In genomic region chr11:59192059-59192386, GRCm38 (mm10) we compare ENCODE assay signal across 8 mouse cellular contexts. TPM values are rescaled to one million over a fixed set of nuclear protein-coding genes. Genes with fewer than 3 reads are reported as not detected.
DNase-seq lines count a peak whose midpoint lies in the region; ATAC-seq and TF ChIP-seq lines count a peak whose summit lies in the region.

TSS of gene Guk1 (minus strand) at chr11:59192212.

- H3K4me1 ChIP-seq in cerebellum, adult 2 months (ENCODE audit: control insufficient read depth, insufficient read depth, low read length): peaks cover 15% of the 10 kb centered on the region
- H3K4me1 ChIP-seq in E14TG2a.4 (replicated peaks; ENCODE audit: low read depth, low read length): peaks cover 46% of the 10 kb centered on the region
- H3K4me1 ChIP-seq in forebrain, embryonic 11.5 days (replicated peaks; ENCODE audit: control insufficient read depth, insufficient read depth, low read length): no peaks in the 10 kb centered on the region; the same call in 1 of the 2 replicates
- peaks cover 3% of the 10 kb centered on the region for H3K4me1 ChIP-seq in liver, embryonic 11.5 days (replicated peaks; ENCODE audit: control insufficient read depth, insufficient read depth, low read length)
- H3K4me1 ChIP-seq in stomach, embryonic 16.5 days (ENCODE audit: control insufficient read depth, insufficient read depth, low read length): 0 out of 2 replicates have a peak, but pooled peaks cover 5% of the 10 kb centered on the region

- DNase-seq in cerebellum, adult 2 months: no peak
- DNase-seq in cerebellum, postnatal 4 days (ENCODE audit: low spot score in 2 of 2): no peak
- DNase-seq in forebrain, embryonic 11.5 days (ENCODE audit: low spot score): no peak
- no peak for DNase-seq in liver, embryonic 11.5 days (ENCODE audit: low spot score)
- no peak for DNase-seq in embryo, embryonic 10.5 days (ENCODE audit: low spot score)

- H3K27ac ChIP-seq in cerebellum, adult 2 months (ENCODE audit: insufficient read depth, low read length): peak within 1 kb of the TSS; percentile 22
- H3K27ac ChIP-seq in forebrain, embryonic 11.5 days (ENCODE audit: low read depth, low read length): peak within 1 kb of the TSS; percentile 70
- H3K27ac ChIP-seq in liver, embryonic 11.5 days (ENCODE audit: low read depth, low read length): peak within 1 kb of the TSS; percentile 93
- peak within 1 kb of the TSS; percentile 89 for H3K27ac ChIP-seq in stomach, embryonic 16.5 days (ENCODE audit: low read length)

- TF ChIP-seq CTCF in cerebellum, adult 2 months (IDR thresholded peaks at IDR 0.05; ENCODE audit: borderline replicate concordance, insufficient read depth, low read depth, low read length): no peak
- no peak for TF ChIP-seq CTCF in E14TG2a.4 (conservative IDR thresholded peaks at IDR 0.05; ENCODE audit: low read length)

- peak within 1 kb of the TSS; percentile 77 for H3K9ac ChIP-seq in forebrain, embryonic 11.5 days (ENCODE audit: low read length)
- peak within 1 kb of the TSS; percentile 80 for H3K9ac ChIP-seq in liver, embryonic 11.5 days (ENCODE audit: low read depth, low read length)
- H3K9ac ChIP-seq in stomach, embryonic 16.5 days (ENCODE audit: low read length): peak within 1 kb of the TSS; percentile 73

- H3K9me3 ChIP-seq in E14TG2a.4 (ENCODE audit: low read length): no peaks in the 10 kb centered on the region
- no peaks in the 10 kb centered on the region for H3K9me3 ChIP-seq in forebrain, embryonic 11.5 days (ENCODE audit: control insufficient read depth, low read length)
- no peaks in the 10 kb centered on the region for H3K9me3 ChIP-seq in liver, embryonic 11.5 days (ENCODE audit: control insufficient read depth, low read length)
- no peaks in the 10 kb centered on the region for H3K9me3 ChIP-seq in stomach, embryonic 16.5 days (replicated peaks; ENCODE audit: control insufficient read depth, low read length)

- peak within 1 kb of the TSS; percentile 69 for H3K4me3 ChIP-seq in cerebellum, adult 2 months (replicated peaks; ENCODE audit: insufficient read depth, low read depth, low read length)
- H3K4me3 ChIP-seq in E14TG2a.4 (replicated peaks; ENCODE audit: low read length): peak within 1 kb of the TSS; percentile 90
- peak within 1 kb of the TSS; percentile 63 for H3K4me3 ChIP-seq in forebrain, embryonic 11.5 days (ENCODE audit: low read depth, low read length)
- H3K4me3 ChIP-seq in liver, embryonic 11.5 days (ENCODE audit: low read depth, low read length): peak within 1 kb of the TSS; percentile 78
- H3K4me3 ChIP-seq in stomach, embryonic 16.5 days (replicated peaks; ENCODE audit: low read length): peak within 1 kb of the TSS; percentile 63

- ATAC-seq in forebrain, embryonic 11.5 days (replicated peaks; ENCODE audit: low FRiP score): peak; percentile 45; the same call in 1 of the 2 replicates
- no peak for ATAC-seq in hematopoietic stem cell, adult 5-6 weeks (replicated peaks in 1 of 2; ENCODE audit: insufficient read depth in 1 of 2, low FRiP score in 2 of 2, low TSS enrichment in 1 of 2, low read depth in 1 of 2, poor library complexity in 2 of 2, severe bottlenecking in 2 of 2)
- no peak for ATAC-seq in liver, embryonic 11.5 days (replicated peaks; ENCODE audit: low FRiP score)
- no peak for ATAC-seq in stomach, embryonic 16.5 days (ENCODE audit: insufficient read depth, low FRiP score)

- H3K27me3 ChIP-seq in cerebellum, adult 2 months (ENCODE audit: control insufficient read depth, insufficient read depth, low read length): no peaks in the 10 kb centered on the region
- H3K27me3 ChIP-seq in E14TG2a.4 (ENCODE audit: insufficient read depth, low read length): peaks cover 9% of the 10 kb centered on the region
- no peaks in the 10 kb centered on the region for H3K27me3 ChIP-seq in forebrain, embryonic 11.5 days (ENCODE audit: control insufficient read depth, insufficient read depth, low read length)
- H3K27me3 ChIP-seq in liver, embryonic 11.5 days (replicated peaks; ENCODE audit: control insufficient read depth, insufficient read depth, low read length): no peaks in the 10 kb centered on the region
- no peaks in the 10 kb centered on the region for H3K27me3 ChIP-seq in stomach, embryonic 16.5 days (ENCODE audit: control insufficient read depth, insufficient read depth, low read length)

- WGBS in cerebellum, adult 2 months: 4% methylated on average over 16 of the region's 16 CpGs
- 7% methylated on average over 16 of the region's 16 CpGs for WGBS in forebrain, embryonic 11.5 days
- WGBS in liver, embryonic 11.5 days: 5% methylated on average over 16 of the region's 16 CpGs
- 5% methylated on average over 16 of the region's 16 CpGs for WGBS in stomach, embryonic 16.5 days

- TF ChIP-seq POLR2A in cerebellum, adult 2 months (IDR thresholded peaks at IDR 0.05; ENCODE audit: borderline replicate concordance, insufficient read depth, low read length): no peak

- H3K4me2 ChIP-seq in forebrain, embryonic 11.5 days (ENCODE audit: low read depth, low read length, severe bottlenecking): peak within 1 kb of the TSS; percentile 88
- peak within 1 kb of the TSS; percentile 85 for H3K4me2 ChIP-seq in liver, embryonic 11.5 days
- peak within 1 kb of the TSS; percentile 70 for H3K4me2 ChIP-seq in stomach, embryonic 16.5 days (ENCODE audit: low read depth, low read length)

- peaks cover 24% of the 10 kb centered on the region for H3K36me3 ChIP-seq in E14TG2a.4 (ENCODE audit: insufficient read depth, low read length)
- H3K36me3 ChIP-seq in forebrain, embryonic 11.5 days (ENCODE audit: control insufficient read depth, insufficient read depth, low read length): no peaks in the 10 kb centered on the region
- no peaks in the 10 kb centered on the region for H3K36me3 ChIP-seq in liver, embryonic 11.5 days (ENCODE audit: control insufficient read depth, insufficient read depth, low read length)
- no peaks in the 10 kb centered on the region for H3K36me3 ChIP-seq in stomach, embryonic 16.5 days (ENCODE audit: control insufficient read depth, insufficient read depth, low read length)

RNA-seq across cellular contexts. Expression of gene Guk1, which starts in this region (rescaled TPM):
- 207 and 235 TPM in 2 replicates for polyA plus RNA-seq in cerebellum, adult 2 months (2012; rRNA removed)
- polyA plus RNA-seq in forebrain, embryonic 11.5 days (2014; fragmentation: Nextera tagmentation; extraction: Ambion mirVana): 90.3 and 95.7 TPM in 2 replicates
- 48.5 and 54.2 TPM in 2 replicates for total RNA-seq in hematopoietic stem cell, adult 5-6 weeks (2017)
- 131 and 134 TPM in 2 replicates for polyA plus RNA-seq in liver, embryonic 11.5 days (2014; fragmentation: Nextera tagmentation; extraction: Ambion mirVana)
- polyA plus RNA-seq in stomach, embryonic 16.5 days (2015; fragmentation: Nextera tagmentation; extraction: Ambion mirVana): 128 and 129 TPM in 2 replicates

Comparison
In these comparisons a context has a peak if more than half of its experiments do, and no peak if none do; other contexts are left out.
1. H3K27ac ChIP-seq: peak in every context shown above with its lines; median percentile 93 in liver, embryonic 11.5 days; 89 in stomach, embryonic 16.5 days; 70 in forebrain, embryonic 11.5 days; 22 in cerebellum, adult 2 months.